Mouse (Mus musculus): ENCODE data around the gene Mettl27. TPM values are rescaled to one million over a fixed set of nuclear protein-coding genes. Genes with fewer than 3 reads are reported as not detected.

Gene Mettl27
- polyA plus RNA-seq, 1 experiment = 13.9 TPM

DNA sequence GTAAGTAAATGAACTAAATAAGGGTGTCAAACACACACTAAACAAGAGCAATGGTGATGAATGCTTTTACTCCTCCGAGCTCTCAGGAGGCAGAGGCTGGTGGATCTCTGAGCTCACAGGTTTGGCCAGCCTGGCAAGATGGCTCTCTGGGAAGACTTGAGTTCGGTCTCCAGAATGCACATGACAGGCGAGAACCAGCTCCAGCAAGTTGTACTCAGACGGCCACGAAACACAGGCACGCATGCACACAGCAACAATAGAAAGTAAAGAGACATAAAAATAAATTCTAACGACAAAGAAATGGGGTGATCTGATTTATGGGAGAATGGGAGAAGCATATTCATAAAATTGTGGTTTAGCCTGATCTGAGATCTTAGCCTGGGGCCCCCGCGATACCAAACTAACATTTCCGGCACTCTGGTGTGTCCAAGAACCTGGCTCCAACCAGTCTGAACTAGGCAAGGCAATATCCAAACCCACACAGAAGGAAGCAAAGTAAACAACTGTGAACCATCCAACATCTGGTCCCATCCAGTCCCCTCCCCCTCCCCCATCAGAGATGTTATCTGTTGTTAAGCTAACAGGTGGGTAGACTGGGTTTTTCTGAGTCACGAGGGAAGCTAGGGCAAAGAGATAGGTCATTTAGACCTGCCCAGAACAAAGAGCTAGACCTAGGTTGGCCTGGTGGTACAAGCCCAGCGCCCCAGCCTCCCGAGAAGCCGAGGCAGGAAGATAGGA is 9.5 kb downstream of the Mettl27 start:
- TF ChIP-seq GATA1 (IDR thresholded peaks at IDR 0.05; ENCODE audit: low read length) = no peak

DNA sequence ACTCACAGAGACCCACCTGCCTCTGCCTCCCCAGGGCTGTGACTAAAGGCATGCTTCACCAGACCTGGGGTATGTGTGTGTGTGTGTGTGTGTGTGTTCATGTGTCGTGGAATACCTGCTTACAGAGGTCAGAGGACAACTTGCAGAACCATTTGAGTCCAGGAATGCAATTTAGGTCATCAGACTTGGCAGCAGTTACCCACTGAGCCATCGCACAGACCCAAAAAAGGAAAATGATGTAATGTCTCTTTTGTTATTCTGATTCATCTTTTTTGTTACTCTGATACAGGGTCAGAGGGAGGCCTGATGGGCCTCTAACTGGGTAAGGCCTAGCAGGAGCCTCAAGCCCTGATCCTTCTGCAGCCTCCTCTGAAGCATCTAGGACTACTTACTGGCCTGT is 10.6 kb downstream of the Mettl27 start:
- no peak for TF ChIP-seq GATA1 (IDR thresholded peaks at IDR 0.05; ENCODE audit: low read length)

DNA sequence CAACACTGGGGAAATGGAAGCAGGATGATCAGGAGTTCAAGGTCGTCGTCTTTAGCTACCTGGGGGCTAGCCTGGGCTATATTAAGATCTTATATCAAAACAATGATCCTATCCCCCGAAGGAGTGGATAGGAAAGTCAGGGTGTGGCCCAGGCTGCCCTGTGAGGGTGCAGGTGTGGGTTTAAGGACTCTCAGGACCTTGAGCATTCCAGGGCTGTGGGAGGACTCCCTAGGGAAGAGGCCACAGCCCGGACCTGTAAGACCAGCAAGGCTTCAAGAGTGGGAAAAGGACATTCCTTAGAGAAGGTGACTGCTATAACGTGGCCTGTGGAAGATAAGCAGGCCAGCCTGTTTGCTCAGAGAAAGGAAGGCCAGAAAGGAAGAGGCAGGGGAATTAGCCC is 12.0 kb downstream of the Mettl27 start:
- no peak for TF ChIP-seq GATA1 (IDR thresholded peaks at IDR 0.05; ENCODE audit: low read length)

DNA sequence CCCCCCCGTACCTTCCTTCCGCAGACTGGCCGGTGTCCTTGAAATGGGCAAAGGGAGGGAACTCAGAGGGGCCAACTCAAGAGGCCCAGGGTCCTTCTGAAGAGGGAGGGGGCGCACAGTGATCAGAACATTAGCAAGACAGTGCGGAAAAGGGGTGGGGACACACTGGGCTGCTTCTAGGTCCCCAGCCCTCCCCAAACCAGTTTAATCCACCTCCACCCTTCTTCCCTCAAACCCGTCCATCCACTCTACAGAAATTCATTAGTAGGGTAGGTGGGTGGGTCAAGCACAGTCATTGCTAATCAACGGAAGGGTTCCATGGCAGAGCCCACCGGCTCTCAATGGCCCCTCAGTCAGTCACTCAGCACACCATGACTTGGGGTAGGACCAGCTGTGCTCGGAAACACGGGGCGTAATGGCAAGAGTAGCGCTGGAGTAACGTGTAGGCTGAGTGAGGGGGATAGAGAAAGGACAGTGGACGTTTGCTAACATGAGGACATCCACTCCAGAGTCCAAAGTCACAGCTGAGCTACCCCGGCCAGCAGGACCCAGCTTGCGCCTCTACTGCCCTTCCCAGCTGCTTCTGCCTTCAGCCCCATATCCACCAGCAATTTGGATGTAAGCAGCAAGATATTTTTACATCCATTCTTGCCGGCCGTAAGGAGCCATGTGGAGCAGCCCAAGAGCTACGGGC is 13.2 kb downstream of the Mettl27 start:
- no peak for TF ChIP-seq GATA1 (IDR thresholded peaks at IDR 0.05; ENCODE audit: low read length)

- no peak for TF ChIP-seq GATA1 (IDR thresholded peaks at IDR 0.05; ENCODE audit: low read length)
Measured at GRCm38 (mm10) chr5:134946063-134946856, 14.1 kb downstream of the Mettl27 start.

DNA sequence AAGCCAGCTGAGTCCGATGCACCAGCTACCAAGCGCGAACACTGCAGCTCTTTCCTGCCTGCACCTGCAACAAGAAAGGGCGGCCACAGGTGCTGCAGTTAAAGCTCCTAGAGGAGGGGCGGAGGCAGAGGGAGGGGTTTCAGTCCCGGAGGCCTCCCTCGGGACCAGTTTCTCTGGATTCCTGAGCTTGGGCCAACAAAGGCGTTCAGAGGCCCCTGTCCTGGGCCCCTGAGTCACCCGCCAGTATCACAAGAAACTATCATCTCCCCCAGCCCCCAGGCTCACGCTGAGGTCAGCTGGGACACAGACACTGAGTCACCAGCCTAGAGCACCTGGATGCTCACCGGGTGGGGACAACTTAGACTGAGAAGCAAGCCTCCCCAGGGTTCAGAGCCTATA is 14.7 kb downstream of the Mettl27 start, which contains the start of gene Cldn4:
Gene Cldn4 (minus strand): TSS at position 78 of the 399 bp plus-strand sequence.
- no peak for TF ChIP-seq GATA1 (IDR thresholded peaks at IDR 0.05; ENCODE audit: low read length)

DNA sequence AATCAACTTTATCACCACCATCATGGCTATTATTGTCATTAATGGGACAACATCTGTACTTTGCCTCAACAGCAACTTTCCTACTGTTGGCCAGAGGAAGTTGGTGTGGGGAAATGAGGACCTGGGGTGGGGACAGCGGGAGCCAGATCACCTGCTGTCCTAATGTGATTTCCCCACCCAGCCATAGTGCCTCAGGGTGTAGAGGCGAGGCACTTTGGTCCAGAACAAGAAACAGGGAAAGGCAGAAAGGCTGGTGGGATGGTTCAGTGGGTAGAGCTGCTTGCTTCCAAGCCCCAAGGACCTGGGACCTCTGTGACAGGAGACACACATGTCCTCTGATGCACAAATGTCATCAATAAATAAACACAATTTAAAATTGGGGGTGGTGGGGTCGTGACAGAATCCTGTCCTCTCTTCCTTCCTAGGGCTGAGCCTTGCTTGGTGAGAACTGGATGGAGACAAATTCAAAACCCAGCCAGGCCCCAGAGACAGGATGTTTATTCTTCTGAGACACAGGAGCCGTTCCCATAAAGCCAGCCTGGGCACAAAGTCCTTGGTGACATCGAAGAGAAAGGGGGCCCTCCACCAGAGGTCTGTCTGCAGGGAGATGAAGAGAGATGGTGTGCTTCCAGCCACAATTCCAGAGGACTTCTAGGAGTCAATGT is 15.4 kb downstream of the Mettl27 start:
- no peak for TF ChIP-seq GATA1 (IDR thresholded peaks at IDR 0.05; ENCODE audit: low read length)

DNA sequence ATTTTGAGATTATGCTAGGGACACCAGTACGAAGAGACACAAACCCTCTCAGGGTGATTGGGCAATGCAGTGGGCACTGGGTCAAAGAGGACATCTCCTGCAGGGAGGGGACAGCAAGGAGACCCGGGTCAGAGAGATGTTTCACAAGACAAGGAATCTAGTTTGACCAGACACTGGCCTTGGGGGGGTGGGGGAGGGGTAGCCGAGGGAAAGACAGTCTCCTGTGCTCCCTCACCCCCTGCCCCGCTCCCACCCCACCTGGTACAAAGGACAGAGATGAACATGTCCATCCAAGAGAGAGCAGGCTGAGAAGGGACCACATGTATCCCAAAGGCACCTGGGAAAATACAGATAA is 15.9 kb downstream of the Mettl27 start:
- no peak for TF ChIP-seq GATA1 (IDR thresholded peaks at IDR 0.05; ENCODE audit: low read length)

DNA sequence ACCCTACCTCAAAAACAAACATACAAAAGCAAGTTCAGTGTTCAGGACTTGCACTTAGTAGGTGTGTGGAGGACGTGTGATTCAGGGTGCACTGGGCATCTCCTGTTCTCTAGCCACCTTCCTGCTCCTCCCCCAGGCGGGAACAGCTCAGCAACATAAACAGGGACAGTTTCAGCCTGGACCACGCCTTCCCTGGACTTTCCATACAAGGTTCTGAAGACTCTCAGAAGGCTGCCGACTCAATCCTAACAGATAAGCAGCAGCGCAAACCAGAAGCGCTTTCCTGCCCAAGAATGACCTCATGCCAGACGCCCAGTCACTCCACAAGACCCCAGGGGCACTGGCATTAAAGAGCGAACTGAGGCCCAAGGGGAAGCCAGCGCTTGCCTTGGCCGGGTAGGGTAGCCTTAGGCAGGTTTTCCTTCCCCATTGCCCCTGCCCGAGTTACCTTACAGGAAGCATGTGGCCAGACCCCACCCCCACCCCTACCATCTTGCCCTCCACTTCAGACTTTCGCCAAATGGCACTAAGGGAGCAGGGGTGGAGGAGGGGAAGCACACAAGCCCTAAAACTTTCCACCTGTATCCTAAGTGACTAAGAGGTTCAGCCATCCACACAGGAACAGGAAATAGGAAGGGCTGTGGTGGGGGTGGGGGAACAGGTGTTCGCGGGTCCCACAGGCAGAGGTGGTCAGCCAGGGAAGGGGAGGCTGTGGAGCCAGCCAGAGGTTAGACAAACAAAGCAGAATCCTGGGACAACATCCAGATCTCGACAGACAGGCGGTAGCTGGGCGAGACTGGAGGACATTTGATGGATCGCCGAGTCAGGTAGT is 19.1 kb downstream of the Mettl27 start:
- no peak for TF ChIP-seq GATA1 (IDR thresholded peaks at IDR 0.05; ENCODE audit: low read length)

- no peak for TF ChIP-seq GATA1 (IDR thresholded peaks at IDR 0.05; ENCODE audit: low read length)
Measured at GRCm38 (mm10) chr5:134955491-134955890, 23.3 kb downstream of the Mettl27 start.

- TF ChIP-seq GATA1 (IDR thresholded peaks at IDR 0.05; ENCODE audit: low read length) = no peak
Measured at GRCm38 (mm10) chr5:134959114-134959513, 26.9 kb downstream of the Mettl27 start.

DNA sequence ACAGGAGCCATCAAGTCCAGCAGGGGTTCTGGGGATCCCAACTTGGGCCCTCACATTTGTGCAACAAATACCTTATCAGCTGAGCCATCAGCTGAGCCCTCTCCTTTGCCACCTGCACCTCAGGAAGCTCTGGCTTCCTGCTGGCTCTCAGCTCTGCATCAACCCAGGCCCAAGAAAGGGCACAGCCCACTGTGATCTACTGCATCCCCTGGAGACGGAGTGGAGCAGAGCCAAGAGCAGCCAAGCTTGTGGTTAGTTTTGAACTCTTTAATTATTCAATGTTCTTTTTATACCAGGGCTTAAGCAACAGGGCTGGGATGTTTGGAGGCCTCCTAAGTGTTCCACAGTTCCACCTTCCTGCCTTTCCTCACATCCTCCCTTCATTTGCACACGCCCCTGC is 28.3 kb downstream of the Mettl27 start:
- TF ChIP-seq GATA1 (IDR thresholded peaks at IDR 0.05; ENCODE audit: low read length) = no peak

- no peak for TF ChIP-seq GATA1 (IDR thresholded peaks at IDR 0.05; ENCODE audit: low read length)
Measured at GRCm38 (mm10) chr5:134961519-134961918, 29.4 kb downstream of the Mettl27 start.

DNA sequence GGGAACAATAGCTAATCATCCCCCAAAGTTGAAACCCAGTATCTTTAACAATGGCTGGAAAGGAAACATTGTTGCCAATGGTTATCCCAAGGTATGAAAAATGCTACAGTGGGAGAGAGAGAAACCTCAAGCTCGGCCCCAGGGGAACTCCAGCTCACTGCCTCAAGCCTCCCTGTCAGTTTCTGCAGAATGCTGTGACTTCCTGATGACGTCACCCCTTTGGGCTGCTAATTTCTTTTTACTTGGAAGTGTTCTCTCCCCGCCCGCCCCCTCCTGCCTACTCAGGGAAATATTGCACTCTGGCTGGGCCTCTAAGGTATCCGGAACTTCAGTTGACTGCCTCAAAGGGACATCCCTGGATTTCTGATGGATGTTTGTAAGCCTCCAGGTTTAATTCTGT is 31.4 kb downstream of the Mettl27 start:
- no peak for TF ChIP-seq GATA1 (IDR thresholded peaks at IDR 0.05; ENCODE audit: low read length)

GRCm38 (mm10) chr5:134965473-134965851 is 33.3 kb downstream of the Mettl27 start:
- TF ChIP-seq GATA1 (IDR thresholded peaks at IDR 0.05; ENCODE audit: low read length) = no peak
